Mouse (Mus musculus) lung, adult 2 months (tissue): Measurements from ENCODE around the gene Spag7.

ENCODE experiments used
- CTCF ChIP-seq: fragments of 200-500 bp; IDR thresholded peaks from 2 replicates; pipeline ENCODE4 v1.5.1; 2011; ENCODE audit warnings: mild to moderate bottlenecking, low read length, control low read depth; ENCODE audit not compliant: insufficient read depth
- POLR2A ChIP-seq: fragments of 200-500 bp; IDR thresholded peaks from 2 replicates; pipeline ENCODE4 v1.6.1; 2011; ENCODE audit warnings: low read depth, mild to moderate bottlenecking, control low read depth, low read length, borderline replicate concordance; ENCODE audit errors: extremely low read depth

- TF ChIP-seq CTCF (0 out of 2 replicates have a peak, but pooled peaks have one; percentile 2), POLR2A (no peak)
Observed at GRCm38 (mm10) chr11:70681897-70682581, 12.8 kb upstream of the Spag7 start.
